Mouse (Mus musculus) hindbrain, postnatal 0 days (tissue): ENCODE results near the gene Ly86. TPM values are rescaled to one million over a fixed set of nuclear protein-coding genes. Genes with fewer than 3 reads are reported as not detected.

Experiments
- ATAC-seq: fragments of 200-750 bp; cut with Nextera tagmentation; 2 replicates; pipeline ENCODE4 v1.8.0; 2017; ENCODE audit warnings: mild to moderate bottlenecking, moderate TSS enrichment, moderate library complexity
- DNase-seq: peaks from one replicate; pipeline ENCODE4 v3.0.0-alpha.2; 2015; ENCODE audit warnings: low spot score
- H3K27ac ChIP-seq: fragments of 300-500 bp; sonication (generic); 2 replicates; pipeline ENCODE4 v1.5.1; 2014; ENCODE audit warnings: mild to moderate bottlenecking
- H3K27me3 ChIP-seq: fragments of 300-500 bp; sonication (generic); 2 replicates; pipeline ENCODE4 v1.6.1; 2014; ENCODE audit warnings: low read length, mixed read lengths; ENCODE audit not compliant: insufficient read depth
- H3K36me3 ChIP-seq: fragments of 300-500 bp; sonication (generic); 2 replicates; pipeline ENCODE4 v1.6.1; 2014; ENCODE audit warnings: low read length, mixed read lengths; ENCODE audit not compliant: insufficient read depth
- H3K4me1 ChIP-seq: fragments of 300-500 bp; sonication (generic); 2 replicates; pipeline ENCODE4 v1.6.1; 2014; ENCODE audit warnings: antibody characterized with exemption, low read length, mixed read lengths; ENCODE audit not compliant: insufficient read depth
- H3K4me2 ChIP-seq: fragments of 300-500 bp; sonication (generic); 2 replicates; pipeline ENCODE4 v1.6.1; 2014; ENCODE audit warnings: low read depth, mild to moderate bottlenecking, low read length, moderate library complexity, mixed read lengths
- H3K4me3 ChIP-seq: fragments of 300-500 bp; sonication (generic); 2 replicates; pipeline ENCODE4 v1.5.1; 2014; ENCODE audit warnings: low read length
- H3K9ac ChIP-seq: fragments of 300-500 bp; sonication (generic); replicated peaks from 2 replicates; pipeline ENCODE4 v1.6.1; 2014; ENCODE audit warnings: mild to moderate bottlenecking, low read length, moderate library complexity, mixed read lengths
- H3K9me3 ChIP-seq: fragments of 300-500 bp; sonication (generic); 2 replicates; pipeline ENCODE4 v1.6.1; 2016; ENCODE audit warnings: low read length, mixed read lengths
- CTCF ChIP-seq: IDR thresholded peaks from 2 replicates; pipeline ENCODE4 v1.5.1; 2016; ENCODE audit warnings: antibody characterized with exemption, control low read depth, low read depth
- WGBS: fragments of 180-500 bp; shearing (Covaris S2); extraction: QIAGEN DNeasy Blood & Tissue Kit; methylation state at CpG from one replicate; pipeline ENCODE4 v1.1.7; 2014; 5-methylcytosine and 5-hydroxymethylcytosine counted together
- polyA plus RNA-seq: library from polyadenylated mRNA; unstranded; fragments of >200 nt; fragmentation: Nextera tagmentation; extraction: Ambion mirVana; gene quantifications from 2 replicates; pipeline ENCODE4 v1.2.1, GENCODE M21; 2015
- total RNA-seq: library from RNA; depleted of rRNA; stranded (reverse); fragments of >200 nt; gene quantifications from 2 replicates; pipeline ENCODE4 v1.2.3, GENCODE M21; 2014

Gene Ly86
- total and polyA plus RNA-seq, 2 experiments from 2014 or later: 8.9 to 12.1 TPM

DNA sequence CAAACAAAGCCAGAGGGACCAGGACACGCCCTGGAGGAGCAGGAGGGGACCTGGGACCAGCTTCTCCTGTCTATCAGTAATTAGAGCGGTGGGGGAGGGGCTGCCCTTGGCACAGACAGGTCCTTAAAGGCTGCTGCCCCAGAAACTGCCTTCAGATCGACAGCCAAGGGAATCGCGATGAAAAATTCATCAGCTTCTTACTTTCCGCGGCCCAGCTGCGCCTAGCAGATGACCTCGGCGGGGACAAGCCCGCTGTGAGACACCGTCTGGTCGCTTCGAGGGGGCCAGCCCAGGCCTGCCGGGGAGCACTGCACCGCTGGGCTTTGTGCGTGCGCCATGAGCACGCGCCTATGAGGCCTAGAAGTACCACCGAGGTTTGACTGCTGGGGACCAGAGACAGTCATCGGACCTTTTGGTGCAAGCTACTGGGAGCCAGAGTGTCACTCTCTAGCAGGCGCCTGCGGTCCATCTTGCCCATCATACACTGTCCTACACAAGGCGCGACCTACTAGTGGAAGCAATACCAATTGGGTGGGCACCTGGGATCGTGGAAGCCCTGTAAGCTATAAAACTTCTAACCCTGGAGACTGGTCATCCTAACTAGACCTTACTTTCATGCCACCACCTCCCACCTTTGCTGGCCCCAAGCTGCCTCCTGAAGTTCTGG is 33.3 kb upstream of the Ly86 start:
- H3K9me3 ChIP-seq: no peaks in the 10 kb centered on the region
- H3K4me3 ChIP-seq: peak overlapping the region; percentile 26
- H3K27me3 ChIP-seq: no peaks in the 10 kb centered on the region
- ATAC-seq (peak; percentile 50), DNase-seq (peak; percentile 82)
- H3K4me2 ChIP-seq: peak overlapping the region; percentile 56
- H3K27ac ChIP-seq: peak overlapping the region; percentile 80
- TF ChIP-seq CTCF: no peak
- H3K36me3 ChIP-seq: no peaks in the 10 kb centered on the region
- H3K9ac ChIP-seq: peak overlapping the region; percentile 58
- H3K4me1 ChIP-seq: peaks cover 7% of the 10 kb centered on the region; the same call in 1 of the 2 replicates
- WGBS: 12% methylated on average over 27 of the region's 27 CpGs

- Histone ChIP-seq H3K4me2 (peak overlapping the region; percentile 56), H3K4me1 (peaks cover 7% of the 10 kb centered on the region; the same call in 1 of the 2 replicates), H3K9ac (peak overlapping the region; percentile 58), H3K9me3 (no peaks in the 10 kb centered on the region), H3K27ac (peak overlapping the region; percentile 80), H3K27me3 (no peaks in the 10 kb centered on the region), H3K4me3 (peak overlapping the region; percentile 26), H3K36me3 (no peaks in the 10 kb centered on the region)
- DNase-seq (peak; percentile 98), ATAC-seq (peak; percentile 97)
- peak; percentile 94 for TF ChIP-seq CTCF
- under 1% methylated on average over 25 of the region's 25 CpGs for WGBS
Observed at GRCm38 (mm10) chr13:37312222-37312928, 32.6 kb upstream of the Ly86 start.

DNA sequence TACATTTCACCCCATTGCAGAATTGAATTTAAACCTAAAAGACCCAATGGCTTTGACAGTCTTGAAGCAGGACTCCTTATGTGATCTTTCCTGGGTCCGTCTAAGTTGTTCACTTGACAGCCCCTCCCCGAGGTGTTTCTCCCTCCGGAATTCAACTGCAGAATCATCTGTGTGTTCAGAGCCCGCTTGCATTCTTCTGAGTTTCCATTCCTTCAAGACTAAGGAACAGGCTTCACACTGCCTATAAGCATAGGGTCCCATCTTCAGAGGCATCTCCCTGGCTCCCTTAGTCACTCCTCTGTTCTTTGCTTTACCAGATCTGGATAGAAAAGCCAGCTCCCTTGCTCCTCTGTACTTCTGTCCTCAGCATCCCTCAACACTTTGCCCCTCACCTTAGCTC is 32.1 kb upstream of the Ly86 start:
- Histone ChIP-seq H3K9ac (0 out of 2 replicates have a peak overlapping the region, but pooled peaks have one; percentile 58), H3K4me1 (peaks cover 7% of the 10 kb centered on the region; the same call in 1 of the 2 replicates), H3K27ac (0 out of 2 replicates have a peak overlapping the region, but pooled peaks have one; percentile 9), H3K9me3 (no peaks in the 10 kb centered on the region), H3K36me3 (no peaks in the 10 kb centered on the region), H3K4me2 (peak overlapping the region; percentile 56), H3K4me3 (no peak overlapping the region), H3K27me3 (no peaks in the 10 kb centered on the region)
- DNase-seq (no peak), ATAC-seq (peak; percentile 13; the same call in 1 of the 2 replicates)
- no peak for TF ChIP-seq CTCF
- WGBS: 24% methylated on average over 4 of the region's 4 CpGs

- no peak for ATAC-seq
- peak; percentile 55 for TF ChIP-seq CTCF
- H3K4me1 ChIP-seq: no peaks in the 10 kb centered on the region
- H3K9ac ChIP-seq: no peak overlapping the region
- no peak overlapping the region for H3K4me2 ChIP-seq
- H3K36me3 ChIP-seq: no peaks in the 10 kb centered on the region
- WGBS: 90% methylated on average over 3 of the region's 3 CpGs
- no peak overlapping the region for H3K27ac ChIP-seq
- no peak overlapping the region for H3K4me3 ChIP-seq
- no peaks in the 10 kb centered on the region for H3K27me3 ChIP-seq
- DNase-seq: no peak
- H3K9me3 ChIP-seq: no peaks in the 10 kb centered on the region
Observed at GRCm38 (mm10) chr13:37325504-37325903, 19.5 kb upstream of the Ly86 start.

GRCm38 (mm10) chr13:37329747-37330146 is 15.3 kb upstream of the Ly86 start:
- H3K36me3 ChIP-seq: no peaks in the 10 kb centered on the region
- H3K4me2 ChIP-seq: no peak overlapping the region
- H3K9ac ChIP-seq: no peak overlapping the region
- ATAC-seq (no peak), DNase-seq (no peak)
- H3K4me3 ChIP-seq: no peak overlapping the region
- H3K27ac ChIP-seq: no peak overlapping the region
- H3K4me1 ChIP-seq: no peaks in the 10 kb centered on the region
- no peaks in the 10 kb centered on the region for H3K27me3 ChIP-seq
- no peak for TF ChIP-seq CTCF
- WGBS: 70% methylated on average over 8 of the region's 8 CpGs
- H3K9me3 ChIP-seq: no peaks in the 10 kb centered on the region

GRCm38 (mm10) chr13:37330971-37331370 is 14.0 kb upstream of the Ly86 start:
- no peaks in the 10 kb centered on the region for H3K4me1 ChIP-seq
- no peak overlapping the region for H3K9ac ChIP-seq
- H3K27me3 ChIP-seq: no peaks in the 10 kb centered on the region
- 82% methylated on average over 4 of the region's 4 CpGs for whole genome bisulfite sequencing
- H3K4me2 ChIP-seq: no peak overlapping the region
- no peak for ATAC-seq
- H3K9me3 ChIP-seq: no peaks in the 10 kb centered on the region
- no peak for DNase-seq
- no peak overlapping the region for H3K4me3 ChIP-seq
- no peak overlapping the region for H3K27ac ChIP-seq
- TF ChIP-seq CTCF: no peak
- H3K36me3 ChIP-seq: no peaks in the 10 kb centered on the region
